Mouse (Mus musculus) megakaryocyte-erythroid progenitor cell, adult 5 weeks (primary cell): Measurements from ENCODE around the gene Wdr20. TPM values are rescaled to one million over a fixed set of nuclear protein-coding genes. Genes with fewer than 3 reads are reported as not detected.

Experiments used
- polyA plus RNA-seq: library from polyadenylated mRNA; stranded (reverse); fragments of >175 nt; gene quantifications from 2 replicates; pipeline ENCODE4 v1.2.3, GENCODE M21; 2012

Wdr20 gene
- 6.6 and 9.2 TPM in 2 replicates for polyA plus RNA-seq

GRCm38 (mm10) chr12:110737170-110738157 is at the start of gene Wdr20:
Wdr20 (plus strand) TSS chr12:110737944.

GRCm38 (mm10) chr12:110702556-110702955 is 35.2 kb upstream of the Wdr20 start, which contains the start of gene Hsp90aa1:
Hsp90aa1 (minus strand) TSS chr12:110702728.

GRCm38 (mm10) chr12:110840348-110841198 is 102.8 kb downstream of the Wdr20 start, which contains the start of gene Mok:
Mok (minus strand) TSS chr12:110840939.

GRCm38 (mm10) chr12:110850010-110850928 is 112.5 kb downstream of the Wdr20 start, which contains the start of gene Zfp839:
Zfp839 (plus strand) TSS chr12:110850253.

Other genes with a start within 250 kb of the Wdr20 start
- 187 and 277 TPM in 2 replicates for gene Dync1h1, start 136.5 kb upstream of the Wdr20 start, polyA plus RNA-seq
- gene 1700001K19Rik, start 55.3 kb upstream of the Wdr20 start, polyA plus RNA-seq, result 0.05 and 0.21 TPM in 2 replicates
- gene Hsp90aa1, start 35.2 kb upstream of the Wdr20 start, polyA plus RNA-seq, result 231 and 303 TPM in 2 replicates
- gene Mok, start 103.0 kb downstream of the Wdr20 start, polyA plus RNA-seq, result 0.91 and 1.1 TPM in 2 replicates
- gene Zfp839, start 112.3 kb downstream of the Wdr20 start, polyA plus RNA-seq, result 6.8 and 7.9 TPM in 2 replicates
- 6.7 and 7.1 TPM in 2 replicates for gene Cinp, start 151.2 kb downstream of the Wdr20 start, polyA plus RNA-seq
- 3.0 and 3.1 TPM in 2 replicates for gene Tecpr2, start 151.3 kb downstream of the Wdr20 start, polyA plus RNA-seq
- 8.5 and 9.1 TPM in 2 replicates for gene Ankrd9, start 241.1 kb downstream of the Wdr20 start, polyA plus RNA-seq